Mouse (Mus musculus): ENCODE data around the gene Calm2. TPM values are rescaled to one million over a fixed set of nuclear protein-coding genes. Genes with fewer than 3 reads are reported as not detected.

Calm2 gene
- total and polyA plus RNA-seq, 2 experiments from 2014 or later, result 1,303 to 3,238 TPM

DNA sequence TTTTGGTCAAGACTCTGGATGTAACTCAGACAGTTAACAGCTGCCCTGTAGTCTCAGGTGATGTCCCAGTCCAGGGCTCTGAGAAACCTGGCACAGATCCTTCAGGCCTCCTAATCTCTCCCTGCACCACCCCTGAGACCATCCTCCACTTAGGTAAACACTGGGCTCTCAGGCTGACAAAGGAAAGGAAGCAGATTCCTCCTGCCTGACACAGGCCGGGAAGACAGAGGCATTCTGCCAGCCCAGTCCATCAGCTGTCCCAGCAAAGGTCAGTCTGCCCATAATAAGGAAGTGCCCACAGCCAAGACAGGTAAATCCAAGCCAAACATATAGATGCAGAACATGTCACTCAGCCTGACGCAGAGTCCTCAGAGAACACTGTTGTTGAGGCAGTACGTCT, 36.1 kb upstream of the Calm2 start:
- ATAC-seq (ENCODE audit: low FRiP score), result no peak
- H3K9ac ChIP-seq (replicated peaks; ENCODE audit: low read length, poor library complexity, severe bottlenecking), result no peak overlapping the region
- no peaks in the 10 kb centered on the region for H3K4me1 ChIP-seq (ENCODE audit: insufficient read depth, low read length)
- H3K27ac ChIP-seq (ENCODE audit: low read depth, low read length), result no peak overlapping the region
- H3K36me3 ChIP-seq (ENCODE audit: insufficient read depth, low read length), result no peaks in the 10 kb centered on the region
- no peaks in the 10 kb centered on the region for H3K27me3 ChIP-seq (ENCODE audit: insufficient read depth, low read length)
- H3K9me3 ChIP-seq (ENCODE audit: low read length), result no peaks in the 10 kb centered on the region
- WGBS, result 74% methylated on average over 3 of the region's 3 CpGs
- no peak overlapping the region for H3K4me2 ChIP-seq (ENCODE audit: low read depth, low read length, poor library complexity, severe bottlenecking)
- TF ChIP-seq CTCF (IDR thresholded peaks at IDR 0.05), result no peak
- H3K4me3 ChIP-seq (ENCODE audit: low read depth, low read length), result no peak overlapping the region
- no peak for DNase-seq (ENCODE audit: low spot score)

DNA sequence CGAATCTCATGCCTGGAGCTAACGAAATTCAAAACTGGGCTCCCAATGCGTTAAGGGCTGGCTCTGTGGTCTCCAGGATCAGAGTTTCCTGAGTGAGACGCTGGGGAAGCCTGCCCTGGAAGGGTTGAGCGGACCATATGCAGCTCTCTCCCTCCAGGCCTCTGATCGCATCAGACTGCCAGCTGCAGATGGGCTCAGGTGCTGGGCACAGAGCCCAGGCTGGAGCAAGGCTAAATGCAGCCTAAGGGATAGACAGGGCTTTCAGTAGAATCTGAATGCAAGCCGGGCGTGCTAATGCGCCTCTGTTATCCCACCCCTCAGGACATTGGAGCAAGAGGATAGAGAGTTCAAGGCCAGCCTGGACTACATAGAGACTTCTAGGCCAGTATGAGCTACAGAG, 31.8 kb upstream of the Calm2 start:
- no peak overlapping the region for H3K27ac ChIP-seq (ENCODE audit: low read depth, low read length)
- peaks cover 4% of the 10 kb centered on the region for H3K4me1 ChIP-seq (ENCODE audit: insufficient read depth, low read length)
- TF ChIP-seq CTCF (IDR thresholded peaks at IDR 0.05), result no peak
- no peak overlapping the region for H3K4me2 ChIP-seq (ENCODE audit: low read depth, low read length, poor library complexity, severe bottlenecking)
- no peaks in the 10 kb centered on the region for H3K36me3 ChIP-seq (ENCODE audit: insufficient read depth, low read length)
- no peaks in the 10 kb centered on the region for H3K9me3 ChIP-seq (ENCODE audit: low read length)
- ATAC-seq (ENCODE audit: low FRiP score), result no peak
- no peak overlapping the region for H3K4me3 ChIP-seq (ENCODE audit: low read depth, low read length)
- no peaks in the 10 kb centered on the region for H3K27me3 ChIP-seq (ENCODE audit: insufficient read depth, low read length)
- 49% methylated on average over 9 of the region's 9 CpGs for WGBS
- peak; percentile 85 for DNase-seq (ENCODE audit: low spot score)
- no peak overlapping the region for H3K9ac ChIP-seq (replicated peaks; ENCODE audit: low read length, poor library complexity, severe bottlenecking)

DNA sequence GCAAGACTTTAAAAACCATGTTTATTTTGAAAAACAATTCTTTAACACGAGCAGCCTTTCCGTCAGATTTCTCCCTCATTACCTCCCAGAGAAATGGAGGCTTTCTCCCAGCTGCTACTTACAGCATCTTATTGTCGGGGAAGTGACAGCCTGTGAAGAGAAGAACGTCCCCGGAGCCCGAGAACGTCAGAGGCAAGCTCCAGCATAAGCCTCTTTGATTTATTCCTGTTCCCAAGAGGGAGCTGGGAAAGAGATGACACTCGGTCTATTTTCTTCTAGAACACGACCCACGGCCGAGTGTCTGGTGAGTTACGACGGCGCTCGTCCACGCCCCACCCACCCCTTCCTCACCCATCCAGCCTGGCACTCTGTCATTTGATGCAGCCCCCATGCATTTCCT, 30.9 kb upstream of the Calm2 start:
- no peak overlapping the region for H3K4me3 ChIP-seq (ENCODE audit: low read depth, low read length)
- no peaks in the 10 kb centered on the region for H3K27me3 ChIP-seq (ENCODE audit: insufficient read depth, low read length)
- no peak overlapping the region for H3K9ac ChIP-seq (replicated peaks; ENCODE audit: low read length, poor library complexity, severe bottlenecking)
- WGBS, result 43% methylated on average over 16 of the region's 16 CpGs
- H3K36me3 ChIP-seq (ENCODE audit: insufficient read depth, low read length), result no peaks in the 10 kb centered on the region
- no peak for TF ChIP-seq CTCF (IDR thresholded peaks at IDR 0.05)
- no peak overlapping the region for H3K4me2 ChIP-seq (ENCODE audit: low read depth, low read length, poor library complexity, severe bottlenecking)
- peaks cover 9% of the 10 kb centered on the region for H3K4me1 ChIP-seq (ENCODE audit: insufficient read depth, low read length)
- DNase-seq (ENCODE audit: low spot score) (peak; percentile 40), ATAC-seq (ENCODE audit: low FRiP score) (no peak)
- H3K27ac ChIP-seq (ENCODE audit: low read depth, low read length), result no peak overlapping the region
- no peaks in the 10 kb centered on the region for H3K9me3 ChIP-seq (ENCODE audit: low read length)

DNA sequence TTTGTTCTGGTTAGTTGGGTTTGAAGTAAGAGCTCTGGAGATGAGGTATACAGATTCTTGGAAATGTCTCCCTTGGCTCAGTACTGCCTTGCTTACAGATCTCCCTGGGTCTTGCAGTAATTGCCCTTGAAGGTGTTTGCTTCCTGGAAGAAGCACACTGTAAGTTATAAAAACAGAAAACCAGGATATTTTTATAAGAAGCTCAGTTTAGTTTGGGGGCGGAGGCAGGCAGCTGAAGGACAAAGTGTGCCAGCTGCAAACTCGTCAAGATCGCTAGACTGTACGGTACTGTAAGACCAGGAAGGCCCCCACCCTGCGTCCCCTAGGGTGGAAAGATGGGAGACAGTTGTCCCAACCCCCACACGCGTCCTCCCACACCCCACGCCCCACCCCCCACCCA, 28.6 kb upstream of the Calm2 start:
- no peaks in the 10 kb centered on the region for H3K9me3 ChIP-seq (ENCODE audit: low read length)
- H3K9ac ChIP-seq (replicated peaks; ENCODE audit: low read length, poor library complexity, severe bottlenecking), result no peak overlapping the region
- no peak overlapping the region for H3K4me3 ChIP-seq (ENCODE audit: low read depth, low read length)
- no peak overlapping the region for H3K27ac ChIP-seq (ENCODE audit: low read depth, low read length)
- WGBS, result 71% methylated on average over 8 of the region's 8 CpGs
- H3K4me2 ChIP-seq (ENCODE audit: low read depth, low read length, poor library complexity, severe bottlenecking), result no peak overlapping the region
- TF ChIP-seq CTCF (IDR thresholded peaks at IDR 0.05), result no peak
- H3K4me1 ChIP-seq (ENCODE audit: insufficient read depth, low read length), result peaks cover 9% of the 10 kb centered on the region
- H3K36me3 ChIP-seq (ENCODE audit: insufficient read depth, low read length), result no peaks in the 10 kb centered on the region
- DNase-seq (ENCODE audit: low spot score) (no peak), ATAC-seq (ENCODE audit: low FRiP score) (no peak)
- H3K27me3 ChIP-seq (ENCODE audit: insufficient read depth, low read length), result no peaks in the 10 kb centered on the region

DNA sequence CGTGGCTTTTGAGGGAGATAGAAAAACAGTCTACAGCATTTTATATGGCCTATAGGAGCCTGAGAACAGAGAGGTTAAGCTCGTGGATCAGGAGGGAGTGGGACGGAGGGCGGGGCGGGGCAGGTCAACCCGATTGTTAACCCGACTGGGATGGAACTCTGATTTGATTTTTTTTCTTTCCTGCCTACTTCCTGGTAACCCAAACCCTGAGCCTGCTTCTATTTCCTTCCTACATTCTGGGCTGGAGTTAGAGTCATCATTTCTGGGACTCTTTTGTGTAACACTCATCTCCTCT, 27.7 kb upstream of the Calm2 start:
- ATAC-seq (ENCODE audit: low FRiP score), result no peak; the same call in 1 of the 2 replicates
- Histone ChIP-seq H3K27me3 (ENCODE audit: insufficient read depth, low read length) (no peaks in the 10 kb centered on the region), H3K27ac (ENCODE audit: low read depth, low read length) (peak overlapping the region; percentile 57; the same call in 1 of the 2 replicates), H3K9me3 (ENCODE audit: low read length) (no peaks in the 10 kb centered on the region), H3K4me1 (ENCODE audit: insufficient read depth, low read length) (peaks cover 9% of the 10 kb centered on the region), H3K4me3 (ENCODE audit: low read depth, low read length) (peak overlapping the region; percentile 22; the same call in 1 of the 2 replicates), H3K9ac (replicated peaks; ENCODE audit: low read length, poor library complexity, severe bottlenecking) (peak overlapping the region; percentile 24; the same call in 1 of the 2 replicates), H3K36me3 (ENCODE audit: insufficient read depth, low read length) (no peaks in the 10 kb centered on the region), H3K4me2 (ENCODE audit: low read depth, low read length, poor library complexity, severe bottlenecking) (peak overlapping the region; percentile 46)
- TF ChIP-seq CTCF (IDR thresholded peaks at IDR 0.05), result no peak
- no peak for DNase-seq (ENCODE audit: low spot score)
- 5% methylated on average over 7 of the region's 7 CpGs for WGBS

DNA sequence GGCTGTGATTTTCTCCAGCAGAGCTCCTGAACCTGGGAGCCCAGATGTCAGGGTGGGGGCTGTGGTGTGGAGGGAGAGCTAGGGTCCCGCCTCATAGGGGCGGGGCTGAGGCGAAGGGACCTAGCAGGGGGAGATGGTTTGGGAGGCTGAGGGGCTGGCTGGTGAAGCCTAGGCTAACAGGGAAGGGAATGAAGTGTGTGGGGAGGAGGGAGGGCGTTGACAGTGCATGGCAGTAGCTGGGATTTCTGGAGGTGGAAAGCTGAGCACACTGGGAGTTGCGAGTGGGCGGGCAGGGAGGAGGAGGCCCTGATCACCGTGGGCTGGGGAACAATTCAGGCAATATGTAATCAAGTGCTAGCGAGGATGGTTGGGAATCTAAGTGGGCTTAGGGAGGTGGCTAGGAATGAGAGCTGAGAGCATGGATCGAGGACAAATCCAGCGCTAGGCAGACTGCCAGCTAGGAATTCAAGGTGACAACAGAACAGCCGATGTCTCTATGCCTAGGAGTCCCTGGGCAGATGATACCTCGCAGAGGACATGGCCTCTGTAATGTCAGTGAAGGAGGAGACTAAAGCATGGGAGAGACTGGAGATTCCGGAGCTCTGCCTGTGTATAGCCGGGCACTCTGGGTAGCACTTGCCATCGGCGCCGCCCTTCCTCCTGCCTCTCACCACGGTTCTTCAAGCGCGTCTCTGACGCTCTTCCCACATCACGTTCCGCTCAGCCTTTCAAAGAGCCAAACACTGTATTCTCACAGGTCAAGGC, 27.2 kb upstream of the Calm2 start:
- H3K4me3 ChIP-seq (ENCODE audit: low read depth, low read length), result peak overlapping the region; percentile 22; the same call in 1 of the 2 replicates
- H3K4me1 ChIP-seq (ENCODE audit: insufficient read depth, low read length), result peaks cover 9% of the 10 kb centered on the region
- H3K4me2 ChIP-seq (ENCODE audit: low read depth, low read length, poor library complexity, severe bottlenecking), result peak overlapping the region; percentile 46
- H3K27ac ChIP-seq (ENCODE audit: low read depth, low read length), result peak overlapping the region; percentile 57
- DNase-seq (ENCODE audit: low spot score) (peak; percentile 74), ATAC-seq (ENCODE audit: low FRiP score) (peak; percentile 76)
- H3K9me3 ChIP-seq (ENCODE audit: low read length), result no peaks in the 10 kb centered on the region
- peak overlapping the region; percentile 24; the same call in 1 of the 2 replicates for H3K9ac ChIP-seq (replicated peaks; ENCODE audit: low read length, poor library complexity, severe bottlenecking)
- 2% methylated on average over 23 of the region's 23 CpGs for WGBS
- H3K36me3 ChIP-seq (ENCODE audit: insufficient read depth, low read length), result no peaks in the 10 kb centered on the region
- H3K27me3 ChIP-seq (ENCODE audit: insufficient read depth, low read length), result no peaks in the 10 kb centered on the region
- TF ChIP-seq CTCF (IDR thresholded peaks at IDR 0.05), result no peak

Measured in midbrain, postnatal 0 days (tissue).